Mouse (Mus musculus) neural tube, embryonic 11.5 days (tissue): ENCODE results near the gene 2810408A11Rik. TPM values are rescaled to one million over a fixed set of nuclear protein-coding genes. Genes with fewer than 3 reads are reported as not detected.
"Not testable (repeated sequence)": the region's sequence is repeated elsewhere in the genome, so short reads cannot be mapped to it uniquely, and the experiment has no call there.

ENCODE experiments used
- ATAC-seq: fragments of 200-750 bp; cut with Nextera tagmentation; 2 replicates; pipeline ENCODE4 v1.8.0; 2017; ENCODE audit warnings: moderate number of reproducible peaks, mild to moderate bottlenecking, moderate TSS enrichment, moderate library complexity; ENCODE audit not compliant: insufficient read depth, low FRiP score, low TSS enrichment
- DNase-seq: peaks from one replicate; pipeline ENCODE4 v3.0.0-alpha.2; 2015; ENCODE audit warnings: low spot score
- H3K27ac ChIP-seq: fragments of 300-500 bp; sonication (generic); 2 replicates; pipeline ENCODE4 v1.5.1; 2014; ENCODE audit warnings: low read depth, mild to moderate bottlenecking, low read length
- H3K27me3 ChIP-seq: fragments of 300-500 bp; sonication (generic); 2 replicates; pipeline ENCODE4 v1.6.1; 2014; ENCODE audit warnings: mild to moderate bottlenecking, low read length, mixed read lengths; ENCODE audit not compliant: control insufficient read depth, insufficient read depth
- H3K36me3 ChIP-seq: fragments of 300-500 bp; sonication (generic); 2 replicates; pipeline ENCODE4 v1.6.1; 2014; ENCODE audit warnings: mild to moderate bottlenecking, low read length, moderate library complexity, mixed read lengths; ENCODE audit not compliant: control insufficient read depth, insufficient read depth
- H3K4me1 ChIP-seq: fragments of 300-500 bp; sonication (generic); 2 replicates; pipeline ENCODE4 v1.6.1; 2014; ENCODE audit warnings: low read length, mixed read lengths; ENCODE audit not compliant: control insufficient read depth, insufficient read depth
- H3K4me2 ChIP-seq: fragments of 300-500 bp; sonication (generic); 2 replicates; pipeline ENCODE4 v1.6.1; 2014; ENCODE audit warnings: low read depth, mild to moderate bottlenecking, moderate library complexity
- H3K4me3 ChIP-seq: fragments of 300-500 bp; sonication (generic); 2 replicates; pipeline ENCODE4 v1.5.1; 2014; ENCODE audit warnings: low read depth, low read length
- H3K9ac ChIP-seq: fragments of 300-500 bp; sonication (generic); 2 replicates; pipeline ENCODE4 v1.6.1; 2014; ENCODE audit warnings: mild to moderate bottlenecking, low read length
- H3K9me3 ChIP-seq: fragments of 300-500 bp; sonication (generic); 2 replicates; pipeline ENCODE4 v1.6.1; 2016; ENCODE audit warnings: low read length; ENCODE audit not compliant: control insufficient read depth
- WGBS: fragments of 180-500 bp; shearing (Covaris S2); extraction: QIAGEN DNeasy Blood & Tissue Kit; methylation state at CpG from one replicate; pipeline ENCODE4 v1.1.7; 2014; 5-methylcytosine and 5-hydroxymethylcytosine counted together
- polyA plus RNA-seq: library from polyadenylated mRNA; unstranded; fragments of >200 nt; fragmentation: Nextera tagmentation; extraction: Ambion mirVana; gene quantifications from 2 replicates; pipeline ENCODE4 v1.2.1, GENCODE M21; 2014

2810408A11Rik gene
- polyA plus RNA-seq, 1 experiment from 2014 or later = 15.1 TPM

- Histone ChIP-seq H3K27ac (no peak overlapping the region), H3K36me3 (no peaks in the 10 kb centered on the region), H3K4me2 (peak overlapping the region; percentile 99; the same call in 1 of the 2 replicates), H3K27me3 (peaks cover 32% of the 10 kb centered on the region), H3K4me1 (peaks cover 12% of the 10 kb centered on the region; the same call in 1 of the 2 replicates), H3K4me3 (no peak overlapping the region), H3K9ac (peak overlapping the region; percentile 42; the same call in 1 of the 2 replicates), H3K9me3 (no peaks in the 10 kb centered on the region)
- WGBS = 20% methylated on average over 6 of the region's 6 CpGs
- ATAC-seq (no peak), DNase-seq (no peak)
Measured at GRCm38 (mm10) chr11:69934681-69935080, 33.9 kb upstream of the 2810408A11Rik start.

GRCm38 (mm10) chr11:69934169-69934568, 33.4 kb upstream of the 2810408A11Rik start:
- peaks cover 32% of the 10 kb centered on the region for H3K27me3 ChIP-seq
- no peak overlapping the region for H3K27ac ChIP-seq
- no peak overlapping the region for H3K9ac ChIP-seq
- no peaks in the 10 kb centered on the region for H3K36me3 ChIP-seq
- peak; percentile 93 for DNase-seq
- ATAC-seq = peak; percentile 39; the same call in 1 of the 2 replicates
- H3K4me3 ChIP-seq = no peak overlapping the region
- H3K4me2 ChIP-seq = peak overlapping the region; percentile 27; the same call in 1 of the 2 replicates
- whole genome bisulfite sequencing = under 1% methylated on average over 18 of the region's 18 CpGs
- H3K4me1 ChIP-seq = peaks cover 12% of the 10 kb centered on the region; the same call in 1 of the 2 replicates
- H3K9me3 ChIP-seq = no peaks in the 10 kb centered on the region

- ATAC-seq (no peak), DNase-seq (no peak)
- H3K9me3 ChIP-seq = no peaks in the 10 kb centered on the region
- H3K27ac ChIP-seq = no peak overlapping the region
- H3K36me3 ChIP-seq = no peaks in the 10 kb centered on the region
- peaks cover 12% of the 10 kb centered on the region; the same call in 1 of the 2 replicates for H3K4me1 ChIP-seq
- H3K4me2 ChIP-seq = no peak overlapping the region
- peaks cover 26% of the 10 kb centered on the region for H3K27me3 ChIP-seq
- H3K4me3 ChIP-seq = no peak overlapping the region
- H3K9ac ChIP-seq = no peak overlapping the region
- WGBS = 79% methylated on average over 4 of the region's 4 CpGs
Measured at GRCm38 (mm10) chr11:69933066-69933465, 32.3 kb upstream of the 2810408A11Rik start.

DNA sequence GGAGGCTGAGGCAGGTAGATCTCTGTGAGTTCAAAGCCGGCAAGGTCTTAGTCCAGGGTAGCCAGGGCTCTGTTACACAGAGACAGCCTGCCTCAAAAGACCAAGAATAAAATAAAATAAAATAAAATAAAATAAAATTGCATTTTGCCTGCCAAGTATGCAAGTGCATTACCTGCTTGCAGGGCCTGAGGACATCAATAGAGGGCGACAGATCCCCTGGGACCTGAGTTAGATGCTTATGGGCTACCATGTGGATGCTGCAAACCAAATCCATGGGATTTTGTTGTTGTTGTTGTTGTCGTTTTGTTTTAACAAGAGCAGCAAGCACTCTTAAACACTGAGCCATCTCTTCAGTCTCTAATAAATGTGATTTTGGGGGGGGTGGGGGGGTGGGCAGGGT, 31.5 kb upstream of the 2810408A11Rik start:
- 43% methylated on average over 3 of the region's 3 CpGs for WGBS
- Histone ChIP-seq H3K4me2 (no peak overlapping the region), H3K9me3 (no peaks in the 10 kb centered on the region), H3K4me3 (no peak overlapping the region), H3K9ac (no peak overlapping the region), H3K27me3 (peaks cover 18% of the 10 kb centered on the region), H3K36me3 (no peaks in the 10 kb centered on the region), H3K27ac (no peak overlapping the region), H3K4me1 (peaks cover 12% of the 10 kb centered on the region; the same call in 1 of the 2 replicates)
- ATAC-seq (no peak), DNase-seq (peak; percentile 7)

- Histone ChIP-seq H3K9ac (no peak overlapping the region), H3K4me3 (no peak overlapping the region), H3K27ac (no peak overlapping the region), H3K27me3 (peaks cover 13% of the 10 kb centered on the region), H3K9me3 (no peaks in the 10 kb centered on the region), H3K36me3 (no peaks in the 10 kb centered on the region), H3K4me1 (peaks cover 10% of the 10 kb centered on the region; the same call in 1 of the 2 replicates), H3K4me2 (no peak overlapping the region)
- ATAC-seq (no peak), DNase-seq (no peak)
- WGBS = 74% methylated on average over 8 of the region's 8 CpGs
Measured at GRCm38 (mm10) chr11:69931769-69932168, 31.0 kb upstream of the 2810408A11Rik start.

DNA sequence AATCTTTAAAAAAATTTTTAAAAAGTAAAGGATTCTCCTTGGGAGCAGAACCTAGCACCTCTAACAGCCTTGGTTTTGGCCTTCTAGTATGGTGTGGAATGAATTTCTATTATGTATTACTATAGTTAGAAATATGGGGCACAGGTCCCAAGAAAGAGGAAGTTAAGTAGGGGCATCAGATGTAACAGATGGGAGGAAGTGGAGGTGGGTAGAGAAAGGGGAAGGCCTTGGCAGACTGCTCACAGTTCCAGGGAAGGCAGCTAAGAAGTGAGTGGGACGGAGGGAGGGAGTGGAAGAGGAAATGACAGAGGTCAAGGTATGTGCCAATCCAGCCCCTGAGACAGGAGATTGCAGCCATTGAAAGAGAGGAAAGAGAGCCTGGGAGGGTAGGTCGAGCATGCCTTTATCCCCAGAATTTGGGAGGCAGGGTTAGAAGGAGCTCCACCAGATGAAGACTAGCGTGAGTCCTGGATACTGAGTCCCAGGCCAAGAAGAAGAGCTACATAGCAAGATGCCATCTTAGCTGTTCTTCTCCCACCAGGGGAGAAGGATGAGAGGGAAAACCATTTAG, 30.3 kb upstream of the 2810408A11Rik start:
- ATAC-seq (no peak), DNase-seq (no peak)
- peaks cover 6% of the 10 kb centered on the region for H3K27me3 ChIP-seq
- H3K4me3 ChIP-seq = no peak overlapping the region
- no peaks in the 10 kb centered on the region for H3K36me3 ChIP-seq
- 65% methylated on average over 3 of the region's 3 CpGs for WGBS
- H3K4me1 ChIP-seq = peaks cover 5% of the 10 kb centered on the region; the same call in 1 of the 2 replicates
- no peak overlapping the region for H3K9ac ChIP-seq
- no peak overlapping the region for H3K4me2 ChIP-seq
- no peaks in the 10 kb centered on the region for H3K9me3 ChIP-seq
- no peak overlapping the region for H3K27ac ChIP-seq

DNA sequence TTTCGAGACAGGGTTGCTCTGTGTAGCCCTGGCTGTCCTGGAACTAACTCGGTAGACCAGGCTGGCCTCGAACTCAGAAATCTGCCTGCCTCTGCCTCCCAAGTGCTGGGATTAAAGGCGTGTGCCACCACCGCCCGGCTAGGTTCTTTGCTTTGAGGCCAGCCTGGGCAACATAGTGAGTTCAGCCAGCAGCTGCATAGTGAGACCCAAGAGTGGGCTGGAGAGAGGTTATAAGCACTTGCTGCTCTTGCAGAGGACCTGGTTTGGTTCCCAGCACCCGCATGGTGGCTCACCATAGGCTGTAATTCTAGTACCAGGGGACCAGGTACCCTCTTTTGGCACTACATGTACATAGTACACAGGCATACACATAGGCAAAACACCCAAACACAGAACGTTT, 29.4 kb upstream of the 2810408A11Rik start:
- 93% methylated on average over 8 of the region's 8 CpGs for WGBS
- ATAC-seq, H3K9me3 ChIP-seq, DNase-seq, H3K36me3 ChIP-seq, H3K4me2 ChIP-seq, H3K9ac ChIP-seq, H3K4me3 ChIP-seq, H3K27ac ChIP-seq, H3K4me1 ChIP-seq, H3K27me3 ChIP-seq: not testable (repeated sequence)

DNA sequence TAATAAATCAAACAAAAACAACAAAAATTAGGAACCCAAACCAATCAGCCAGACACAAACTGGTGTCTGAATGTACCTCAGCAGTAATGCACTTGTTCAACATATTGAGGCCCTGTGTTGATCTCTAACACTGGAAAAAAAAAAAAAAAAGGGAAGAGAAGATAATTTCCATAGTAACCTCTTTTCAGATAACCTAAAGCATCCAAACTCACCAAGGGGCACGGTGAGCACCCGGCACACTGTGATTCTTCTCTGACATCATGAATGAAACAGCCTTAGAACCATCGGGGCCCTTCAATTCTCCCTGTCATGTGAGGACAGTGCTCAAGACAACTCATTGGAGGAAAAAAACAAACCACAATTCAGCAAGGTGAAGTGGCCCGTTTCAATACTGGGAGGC, 28.9 kb upstream of the 2810408A11Rik start:
- no peaks in the 10 kb centered on the region; the same call in 1 of the 2 replicates for H3K27me3 ChIP-seq
- H3K4me1 ChIP-seq = no peaks in the 10 kb centered on the region
- no peaks in the 10 kb centered on the region for H3K9me3 ChIP-seq
- ATAC-seq = no peak
- no peaks in the 10 kb centered on the region for H3K36me3 ChIP-seq
- no peak overlapping the region for H3K9ac ChIP-seq
- H3K27ac ChIP-seq = no peak overlapping the region
- no peak overlapping the region for H3K4me3 ChIP-seq
- DNase-seq = no peak
- WGBS = 84% methylated on average over 4 of the region's 4 CpGs
- no peak overlapping the region for H3K4me2 ChIP-seq

DNA sequence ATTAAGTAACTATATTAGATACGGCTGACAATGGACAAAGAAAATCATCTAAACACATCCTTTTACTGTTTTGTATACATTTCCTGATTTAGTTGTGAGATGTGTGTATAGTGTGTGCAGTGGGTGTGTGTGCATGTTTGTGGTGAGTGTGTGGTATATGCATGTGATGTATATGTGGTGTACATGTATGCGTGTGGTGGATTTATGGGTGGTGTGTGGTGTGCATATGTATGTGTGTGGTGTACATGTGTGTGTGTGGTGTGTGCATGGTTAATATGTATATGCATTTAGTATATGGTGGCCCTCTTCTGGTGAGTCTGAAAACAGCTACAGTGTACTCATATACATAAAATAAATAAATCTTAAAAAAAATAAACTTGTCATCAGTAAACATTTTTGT, 26.7 kb upstream of the 2810408A11Rik start:
- 0 out of 2 replicates have a peak, but pooled peaks cover 2% of the 10 kb centered on the region for H3K4me1 ChIP-seq
- no peak overlapping the region for H3K4me3 ChIP-seq
- no peak overlapping the region for H3K27ac ChIP-seq
- no peaks in the 10 kb centered on the region for H3K36me3 ChIP-seq
- H3K9ac ChIP-seq = no peak overlapping the region
- 93% methylated on average over 2 of the region's 2 CpGs for WGBS
- H3K9me3 ChIP-seq = no peaks in the 10 kb centered on the region
- no peak for DNase-seq
- H3K4me2 ChIP-seq = no peak overlapping the region
- H3K27me3 ChIP-seq = no peaks in the 10 kb centered on the region
- ATAC-seq = no peak
